Mouse (Mus musculus): ENCODE measurements around the gene Nkap.
"Not testable (repeated sequence)": the region's sequence is repeated elsewhere in the genome, so short reads cannot be mapped to it uniquely, and the experiment has no call there.

The Nkap gene

GRCm38 (mm10) chrX:37126671-37127358, at the start of gene Nkap:
Nkap (plus strand) TSS chrX:37126795.
- in situ Hi-C loops (cut with MboI, MseI), result no loop called here

- in situ Hi-C loops (cut with MboI, MseI), result not testable (repeated sequence)
These were observed 46.2 kb upstream of the Nkap start for GRCm38 (mm10) chrX:37080345-37080744.

- in situ Hi-C loops (cut with MboI, MseI), result no loop called here
These were observed 45.4 kb upstream of the Nkap start for GRCm38 (mm10) chrX:37081194-37081593.

- in situ Hi-C loops (cut with MboI, MseI), result no loop called here
These were observed 42.2 kb upstream of the Nkap start for GRCm38 (mm10) chrX:37084318-37084926.

GRCm38 (mm10) chrX:37084927-37085660, 41.5 kb upstream of the Nkap start, which contains the start of gene Rpl39:
Rpl39 (minus strand) TSS chrX:37085402.
- in situ Hi-C loops (cut with MboI, MseI), result no loop called here

- in situ Hi-C loops (cut with MboI, MseI), result no loop called here
These were observed 40.9 kb upstream of the Nkap start for GRCm38 (mm10) chrX:37085665-37086064.

- in situ Hi-C loops (cut with MboI, MseI), result no loop called here
These were observed 37.8 kb upstream of the Nkap start for GRCm38 (mm10) chrX:37088778-37089177.

- in situ Hi-C loops (cut with MboI, MseI), result no loop called here
These were observed 35.1 kb upstream of the Nkap start for GRCm38 (mm10) chrX:37091457-37091856.

GRCm38 (mm10) chrX:37095106-37095768, 31.4 kb upstream of the Nkap start:
- in situ Hi-C loops (cut with MboI, MseI), result no loop called here

GRCm38 (mm10) chrX:37098681-37099080, 27.9 kb upstream of the Nkap start:
- in situ Hi-C loops (cut with MboI, MseI), result no loop called here

- in situ Hi-C loops (cut with MboI, MseI), result no loop called here
These were observed 22.8 kb upstream of the Nkap start for GRCm38 (mm10) chrX:37103826-37104225.

GRCm38 (mm10) chrX:37109526-37110192, 16.9 kb upstream of the Nkap start:
- in situ Hi-C loops (cut with MboI, MseI), result no loop called here

- in situ Hi-C loops (cut with MboI, MseI), result no loop called here
These were observed 16.3 kb upstream of the Nkap start, which contains the start of gene Upf3b for GRCm38 (mm10) chrX:37110193-37110880. Upf3b (minus strand) TSS chrX:37110322.

- in situ Hi-C loops (cut with MboI, MseI), result no loop called here
These were observed 15.8 kb upstream of the Nkap start for GRCm38 (mm10) chrX:37110881-37111193.

- in situ Hi-C loops (cut with MboI, MseI), result no loop called here
These were observed 9.5 kb upstream of the Nkap start for GRCm38 (mm10) chrX:37117085-37117484.

GRCm38 (mm10) chrX:37119585-37119984, 7.0 kb upstream of the Nkap start:
- in situ Hi-C loops (cut with MboI, MseI), result no loop called here

- in situ Hi-C loops (cut with MboI, MseI), result no loop called here
These were observed 6.4 kb upstream of the Nkap start for GRCm38 (mm10) chrX:37120212-37120611.

GRCm38 (mm10) chrX:37125511-37125910, 1.1 kb upstream of the Nkap start:
- in situ Hi-C loops (cut with MboI, MseI), result no loop called here

- in situ Hi-C loops (cut with MboI, MseI), result no loop called here
These were observed 15.1 kb downstream of the Nkap start for GRCm38 (mm10) chrX:37141732-37142131.

- in situ Hi-C loops (cut with MboI, MseI), result not testable (repeated sequence)
These were observed 17.9 kb downstream of the Nkap start for GRCm38 (mm10) chrX:37144498-37144897.

GRCm38 (mm10) chrX:37144954-37145353, 18.4 kb downstream of the Nkap start:
- in situ Hi-C loops (cut with MboI, MseI), result no loop called here
